Mouse (Mus musculus) gastrocnemius, postnatal 36 days (tissue): ENCODE results near the gene Mrps36. TPM values are rescaled to one million over a fixed set of nuclear protein-coding genes. Genes with fewer than 3 reads are reported as not detected.
"Not testable (repeated sequence)": the region's sequence is repeated elsewhere in the genome, so short reads cannot be mapped to it uniquely, and the experiment has no call there.

Source experiments
- DNase-seq, 2 experiments: peaks; one replicate each; pipeline ENCODE4 v3.0.0; 2022
- intact Hi-C: fragments of 180-260 bp; cut with DNase I; formaldehyde crosslinking; loops from one replicate; pipeline ENCODE4 v1.15.1; 2025
- total RNA-seq, 2 experiments: library from RNA; stranded (reverse); gene quantifications; 2 replicates each; pipeline ENCODE4 v1.2.3; 2021

The Mrps36 gene
- total RNA-seq, 2 experiments from 2014 or later: 136 to 144 TPM

DNA sequence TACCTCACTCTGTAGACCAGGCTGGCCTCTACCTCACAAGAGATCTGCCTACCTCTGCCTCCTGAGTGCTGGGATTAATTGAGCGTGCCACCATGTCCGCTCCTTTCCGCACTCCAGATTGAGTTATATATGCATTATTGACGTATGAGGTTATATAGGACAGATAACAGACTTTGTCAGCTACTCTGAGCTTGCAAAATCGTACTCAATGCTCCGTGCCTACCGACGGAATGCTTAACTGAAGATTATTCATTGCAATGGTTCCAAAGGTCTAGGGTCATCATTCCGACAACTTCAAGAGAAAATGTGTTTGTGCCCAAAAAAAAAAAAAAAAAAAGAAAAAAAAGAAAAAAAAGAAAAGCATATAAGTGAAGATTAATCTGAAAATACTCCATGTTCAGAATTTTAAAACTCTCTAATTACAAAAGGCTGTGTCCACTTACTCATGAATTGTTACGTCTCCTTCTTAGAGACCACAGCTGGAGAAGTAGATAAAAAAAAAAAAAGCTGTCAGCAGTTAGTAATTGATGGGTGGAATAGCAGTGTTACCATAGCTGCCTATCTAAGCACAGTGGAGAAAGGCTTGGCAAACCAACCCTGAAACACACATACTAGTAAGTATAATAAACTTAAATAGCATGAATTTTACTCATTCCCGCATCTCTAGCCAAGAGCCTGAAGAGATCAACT is 968 bp downstream of the Mrps36 start:
- intact Hi-C loops: loop anchor here (10.0 kb wide), 1 partner anchor 81 kb away; no protein-coding TSS in a partner anchor
- DNase-seq: no peak

DNA sequence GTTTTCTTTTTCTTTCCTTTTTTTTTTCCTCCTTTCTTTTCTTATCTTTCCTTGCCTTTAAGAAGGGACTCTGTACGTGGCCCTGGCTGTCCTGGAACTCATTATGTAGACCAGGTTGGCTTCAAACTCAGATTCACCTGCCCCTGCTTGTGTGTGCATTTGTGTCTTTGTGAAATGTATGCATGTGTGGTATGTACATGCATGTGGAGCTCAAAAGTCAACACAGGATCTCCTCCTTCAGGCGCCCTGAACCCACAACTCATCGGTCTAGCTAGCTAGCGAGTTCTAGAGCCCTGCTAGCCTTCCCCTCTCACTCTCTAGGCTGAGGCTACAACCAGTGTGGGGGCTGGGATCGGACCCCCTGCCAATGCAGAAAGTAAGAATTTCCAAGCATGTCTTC is 1.6 kb downstream of the Mrps36 start:
- intact Hi-C loops: loop anchor here (10.0 kb wide), 1 partner anchor 82 kb away; no protein-coding TSS in a partner anchor
- DNase-seq: no peak

DNA sequence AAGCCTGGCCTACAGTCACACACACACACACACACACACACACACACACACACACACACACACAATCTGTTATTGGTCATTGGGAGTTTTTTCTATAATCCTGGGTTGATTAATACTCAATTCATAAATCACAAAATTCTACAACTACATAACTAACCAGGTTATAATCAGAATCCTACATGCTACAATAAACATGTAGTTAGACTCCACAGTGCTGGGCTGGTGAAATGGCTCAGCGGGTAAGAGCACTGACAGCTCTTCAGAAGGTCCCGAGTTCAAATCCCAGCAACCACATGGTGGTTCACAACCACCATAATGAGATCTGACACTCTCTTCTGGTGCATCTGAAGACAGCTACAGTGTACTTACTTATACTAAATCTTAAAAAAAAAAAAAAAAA is 11.7 kb downstream of the Mrps36 start:
- intact Hi-C loops: loop anchor here (10.0 kb wide), 1 partner anchor 628 kb away; the partner anchor contains the start of genes Bdp1 and Serf1
- no peak for DNase-seq

DNA sequence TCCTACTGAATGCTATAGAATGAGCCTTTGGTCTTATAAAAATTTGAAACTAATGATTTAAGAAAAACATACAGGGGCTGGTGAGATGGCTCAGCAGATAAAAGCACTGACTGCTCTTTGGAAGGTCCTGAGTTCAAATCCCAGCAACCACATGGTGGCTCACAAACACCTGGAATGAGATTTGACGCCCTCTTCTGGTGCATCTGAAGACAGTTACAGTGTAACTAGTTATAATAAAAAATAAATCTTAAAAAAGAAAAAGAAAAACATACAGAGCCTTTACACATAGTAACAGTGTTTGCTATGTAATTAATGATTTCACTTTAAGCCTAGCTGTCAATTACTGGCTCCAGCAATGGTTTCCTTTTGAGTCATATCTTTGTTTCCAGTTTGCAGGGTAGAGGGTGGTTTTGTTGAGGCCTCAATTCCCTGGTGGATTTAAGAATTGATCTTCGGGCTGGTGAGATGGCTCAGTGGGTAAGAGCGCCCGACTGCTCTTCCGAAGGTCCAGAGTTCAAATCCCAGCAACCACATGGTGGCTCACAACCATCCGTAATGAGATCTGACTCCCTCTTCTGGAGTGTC is 12.9 kb downstream of the Mrps36 start:
- DNase-seq: not testable (repeated sequence)
- intact Hi-C loops: loop anchor here (10.0 kb wide), 1 partner anchor 627 kb away; the partner anchor contains the start of genes Bdp1 and Serf1

DNA sequence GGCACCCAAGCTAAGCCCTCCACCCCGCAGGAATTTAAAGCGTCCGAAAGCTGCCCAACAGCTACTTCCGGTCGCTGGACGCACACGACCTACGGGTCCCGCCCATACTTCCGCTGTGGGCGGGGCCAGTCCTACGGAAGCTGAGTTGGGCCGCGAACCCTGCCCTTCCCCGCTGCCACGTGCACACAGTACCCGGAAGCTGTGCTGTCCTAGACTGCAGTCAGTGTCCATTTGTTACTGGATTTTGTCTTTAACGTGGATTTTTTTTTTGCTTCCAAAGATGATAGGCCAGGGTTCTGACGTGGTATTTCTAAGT is 13.6 kb downstream of the Mrps36 start, which contains the start of gene Cdk7:
Cdk7 (minus strand) TSS at position 79 of the 316 bp plus-strand sequence.
- DNase-seq: peak; percentile 87 to 89
- intact Hi-C loops: loop anchor here (10.0 kb wide), 1 partner anchor 626 kb away; the partner anchor contains the start of genes Bdp1 and Serf1

DNA sequence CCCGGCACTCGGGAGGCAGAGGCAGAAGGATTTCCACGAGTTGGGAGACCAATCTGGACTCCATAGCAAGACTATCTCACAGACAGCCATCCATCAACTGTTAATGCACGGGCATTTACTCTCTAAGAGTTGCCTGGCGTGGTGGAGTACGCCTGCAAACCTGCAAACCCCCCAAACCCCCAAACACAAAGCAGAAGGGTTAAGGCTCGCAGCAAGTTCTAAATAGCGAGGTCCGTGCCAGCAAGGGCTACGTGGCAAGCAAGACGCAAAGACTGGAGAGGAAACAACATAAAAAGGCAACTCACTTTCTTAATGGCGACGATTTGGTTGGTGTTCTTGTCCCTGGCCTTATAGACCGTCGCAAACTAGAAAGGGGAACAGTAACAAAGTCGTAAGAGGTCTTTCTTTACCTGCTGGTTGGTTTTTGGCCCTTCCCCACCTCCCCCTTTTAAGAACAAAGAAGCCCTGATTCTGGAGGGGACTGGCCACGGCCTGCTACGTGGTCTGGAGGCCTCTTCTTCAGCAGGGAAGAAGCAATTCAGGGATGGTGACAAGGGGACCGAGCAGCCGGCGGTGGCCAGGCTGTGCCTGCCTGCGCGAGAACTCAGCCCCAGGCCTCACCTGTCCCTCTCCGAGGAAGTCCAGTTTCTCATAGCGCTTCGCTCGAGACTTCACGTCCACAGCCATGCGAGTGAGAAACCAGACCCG is 14.2 kb downstream of the Mrps36 start:
- DNase-seq: no peak
- intact Hi-C loops: loop anchor here (10.0 kb wide), 1 partner anchor 626 kb away; the partner anchor contains the start of genes Bdp1 and Serf1

DNA sequence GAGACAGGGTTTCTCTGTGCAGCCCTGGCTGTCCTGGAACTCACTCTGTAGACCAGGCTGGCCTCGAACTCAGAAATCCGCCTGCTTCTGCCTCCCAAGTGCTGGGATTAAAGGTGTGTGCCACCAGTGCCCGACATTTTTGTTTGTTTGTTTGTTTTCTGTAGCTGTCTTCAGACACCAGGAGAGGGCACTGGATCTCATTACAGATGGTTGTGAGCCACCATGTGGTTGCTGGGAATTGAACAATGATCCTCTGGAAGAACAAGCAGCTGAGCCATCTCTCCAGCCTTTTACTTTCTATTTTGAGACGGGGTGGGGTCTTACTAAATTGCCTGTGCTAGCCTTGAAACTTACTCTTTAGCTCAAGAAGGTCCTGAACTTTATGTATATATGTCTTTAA is 15.9 kb downstream of the Mrps36 start:
- intact Hi-C loops, DNase-seq: not testable (repeated sequence)

DNA sequence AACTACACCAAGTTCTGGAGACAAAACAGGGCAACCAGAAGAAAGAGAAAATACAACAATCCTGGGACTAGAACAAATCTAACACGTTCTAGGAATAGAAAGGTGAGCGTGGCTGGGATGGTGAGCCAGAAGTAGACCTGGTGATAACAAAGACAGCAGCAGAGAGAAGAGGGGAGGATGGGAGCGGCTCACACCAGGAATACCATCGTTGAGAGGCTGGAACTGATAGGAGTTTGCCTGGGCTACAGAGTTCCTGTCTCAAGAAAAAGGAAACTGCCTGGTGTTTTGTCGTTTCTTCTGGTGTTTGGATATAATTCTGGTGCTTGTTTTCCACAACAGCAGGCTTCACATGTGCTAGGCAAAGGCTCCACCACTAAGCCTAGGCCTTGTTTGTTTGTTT is 16.4 kb downstream of the Mrps36 start:
- intact Hi-C loops: no loop called here

DNA sequence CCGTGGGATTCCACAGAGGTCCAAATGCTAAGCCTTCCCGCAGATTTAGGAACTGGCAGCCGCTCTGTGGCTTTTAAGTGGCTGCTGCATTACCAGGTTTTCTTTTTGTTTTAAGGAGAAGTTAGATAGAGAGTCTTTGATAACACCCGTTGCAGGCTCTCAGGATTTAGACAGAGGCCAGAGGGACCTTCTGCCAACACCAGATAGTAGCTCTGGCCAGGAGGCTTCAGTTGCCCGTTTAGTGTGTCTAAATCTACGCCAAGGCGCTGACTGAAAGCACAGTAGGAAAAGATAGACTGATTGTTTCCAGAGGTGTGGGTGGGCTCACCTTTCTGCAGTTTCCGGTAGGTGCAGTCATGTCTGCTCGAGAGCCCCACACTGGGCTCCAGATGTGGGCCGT is 19.3 kb downstream of the Mrps36 start:
- DNase-seq: no peak
- intact Hi-C loops: no loop called here

More for the DNA sequence above, 16.4 kb downstream of the Mrps36 start:
- no peak for DNase-seq

DNA sequence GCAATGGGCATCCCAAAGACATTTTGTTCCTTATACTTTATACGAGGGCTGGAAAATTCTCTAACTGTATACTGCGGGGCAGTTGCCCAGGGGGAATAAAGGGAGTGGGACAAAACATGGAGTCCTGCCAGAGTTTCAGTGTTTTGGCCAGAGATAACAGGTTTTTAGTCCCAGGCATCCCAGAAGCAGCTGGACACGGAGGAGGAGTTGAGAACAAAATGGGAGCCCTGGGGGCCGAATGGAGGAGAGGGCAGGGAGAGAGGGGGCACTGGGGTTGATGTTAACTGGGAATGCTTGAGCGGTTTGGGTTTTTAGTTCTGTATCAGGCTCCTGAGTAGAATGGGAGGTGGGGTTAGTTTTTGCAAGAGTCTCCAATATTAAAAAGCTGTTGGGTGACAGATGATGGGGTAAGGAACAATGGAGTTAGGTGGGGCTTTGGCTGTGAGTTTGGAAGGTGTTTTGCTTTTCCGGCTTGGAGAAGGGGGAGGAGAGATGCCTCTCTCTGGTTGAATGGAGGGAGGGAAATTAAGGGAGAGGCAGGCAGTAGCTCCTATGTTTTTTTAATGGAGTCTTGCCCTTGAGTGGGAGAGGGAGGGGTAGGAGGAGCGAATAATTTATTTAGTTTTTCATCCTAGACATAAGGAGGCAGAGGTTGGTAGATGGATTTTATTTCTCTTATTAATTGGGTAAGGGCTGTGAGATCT is 20.3 kb downstream of the Mrps36 start:
- DNase-seq: no peak
- intact Hi-C loops: no loop called here

DNA sequence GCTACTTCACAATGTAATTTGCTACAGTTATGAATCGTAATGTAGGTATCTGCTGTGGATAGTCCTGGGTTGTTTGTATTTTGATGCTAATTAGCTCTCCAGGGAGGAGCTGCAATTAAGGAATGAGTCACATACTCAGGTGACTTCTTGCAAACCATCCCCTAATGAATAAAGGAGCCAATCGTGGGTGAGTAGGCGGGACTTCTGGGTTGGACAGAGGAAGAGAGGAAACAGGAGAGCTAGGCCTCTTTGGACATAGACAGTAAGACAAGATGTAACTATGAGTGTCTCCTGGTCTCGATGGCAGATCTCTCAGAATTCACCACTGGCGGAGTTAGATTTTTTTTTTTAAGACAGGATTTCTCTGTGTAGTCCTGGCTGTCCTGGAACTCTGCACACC is 22.8 kb downstream of the Mrps36 start:
- intact Hi-C loops: no loop called here
- no peak for DNase-seq

DNA sequence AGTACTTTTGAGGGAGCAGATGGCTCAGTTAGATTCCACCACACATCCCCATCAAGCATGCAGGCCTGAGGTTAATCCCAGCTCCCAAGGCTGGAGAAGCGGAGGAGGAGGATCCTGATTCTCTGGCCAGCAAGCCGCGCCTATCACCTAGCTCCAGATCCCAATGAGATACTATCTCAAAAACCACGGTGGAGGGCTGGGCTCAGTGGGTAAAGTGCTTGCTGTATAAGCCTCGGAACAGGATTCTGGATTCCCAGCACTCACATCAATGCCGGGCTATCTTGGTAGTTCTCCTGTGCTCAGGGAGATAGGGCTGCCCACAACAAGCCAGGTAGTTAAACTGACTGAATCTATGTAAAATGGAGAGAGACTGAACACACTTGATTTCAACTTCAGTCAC is 29.0 kb downstream of the Mrps36 start:
- no peak for DNase-seq
- intact Hi-C loops: no loop called here

DNA sequence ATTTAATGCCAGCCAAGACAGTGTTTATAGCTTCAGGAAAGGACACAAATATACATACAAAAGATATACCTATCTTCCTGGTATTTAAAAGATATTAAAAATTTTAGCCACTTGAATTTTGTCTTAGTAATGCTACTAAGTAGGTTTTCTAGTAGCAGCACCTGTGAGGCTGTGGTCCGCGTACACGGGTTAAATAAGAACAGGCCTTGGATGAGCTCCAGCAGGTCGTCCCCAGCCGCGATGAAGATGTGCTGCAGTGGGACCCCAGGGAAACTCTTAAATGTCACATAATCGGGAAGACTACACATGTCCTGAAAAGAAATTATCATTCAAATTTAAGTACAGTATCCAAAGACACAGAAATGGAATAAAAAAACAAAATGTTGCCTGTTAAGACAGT is 38.3 kb downstream of the Mrps36 start:
- intact Hi-C loops: no loop called here
- no peak for DNase-seq

DNA sequence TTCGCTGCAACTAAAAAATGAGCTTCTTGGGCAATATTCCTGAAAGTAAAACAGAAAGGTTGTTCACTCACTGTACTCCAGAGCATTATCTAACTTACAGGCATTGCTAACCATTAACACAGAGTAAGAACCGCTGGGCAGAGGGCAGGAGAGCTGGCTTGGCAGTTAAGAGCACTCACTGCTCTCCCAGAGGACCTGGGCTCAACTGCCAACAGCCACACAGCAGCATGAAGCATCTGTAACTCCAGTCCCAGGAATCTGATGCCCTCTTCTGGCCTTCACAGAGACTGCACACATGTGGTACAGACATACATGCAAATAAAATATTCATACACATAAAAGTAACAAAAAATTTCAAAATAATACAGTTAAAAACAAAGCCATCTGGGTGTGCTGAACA is 41.0 kb downstream of the Mrps36 start:
- DNase-seq: no peak
- intact Hi-C loops: no loop called here

DNA sequence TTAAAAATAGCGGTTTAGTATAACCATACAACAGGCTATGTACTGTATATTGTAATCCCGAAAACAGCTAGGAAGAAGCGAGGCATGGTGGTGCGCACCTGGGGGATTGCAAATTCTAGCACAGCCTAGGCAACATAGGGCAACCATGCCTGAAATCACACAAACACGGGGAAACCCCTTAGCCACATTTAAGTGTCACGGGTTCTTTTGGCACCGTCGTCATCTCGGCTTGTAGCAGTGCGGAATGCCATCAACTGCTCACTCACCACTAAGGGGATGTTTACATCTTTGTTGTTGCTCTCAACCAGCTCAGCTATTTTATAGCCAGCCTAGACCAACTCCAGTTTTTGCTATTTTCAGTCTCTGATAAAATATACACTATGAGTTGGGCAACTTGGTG is 45.6 kb downstream of the Mrps36 start:
- no peak for DNase-seq
- intact Hi-C loops: no loop called here

DNA sequence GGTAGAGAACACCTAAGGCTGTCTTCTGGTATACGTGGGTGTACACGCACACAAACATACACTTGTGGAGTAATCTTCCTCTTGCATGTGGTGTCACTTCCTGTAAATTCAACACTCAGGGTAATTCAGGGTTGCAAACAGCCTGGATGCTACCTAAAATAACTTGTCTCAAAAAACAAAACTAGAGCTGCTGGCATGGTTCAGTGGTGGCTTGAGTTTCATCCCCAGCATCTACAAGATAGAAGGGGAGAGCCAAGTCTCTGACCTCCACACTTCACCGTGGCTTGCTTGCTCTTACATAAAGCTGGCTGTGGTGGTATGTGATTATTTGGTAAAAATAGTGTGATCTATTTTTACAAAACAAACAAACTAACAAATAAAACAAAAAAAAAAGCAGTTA is 46.9 kb downstream of the Mrps36 start:
- no peak for DNase-seq
- intact Hi-C loops: no loop called here

DNA sequence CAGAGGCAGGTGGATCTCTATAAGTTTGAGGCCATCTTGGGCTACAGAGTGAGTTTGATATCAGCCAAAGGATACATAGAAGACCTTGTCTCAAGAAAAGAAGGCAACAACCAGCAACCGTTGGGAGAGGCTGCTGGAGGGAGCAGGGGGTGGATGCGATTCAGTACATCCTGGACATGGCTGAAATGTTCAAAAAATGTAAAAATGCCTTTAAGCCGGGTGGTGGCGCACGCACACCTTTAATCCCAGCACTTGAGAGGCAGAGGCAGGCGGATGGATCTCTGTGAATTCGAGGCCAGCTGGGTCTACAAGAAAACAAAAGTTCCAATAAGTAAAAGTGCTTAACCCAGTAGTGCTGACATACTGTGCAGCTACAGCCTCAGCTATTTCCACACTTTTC is 56.9 kb downstream of the Mrps36 start:
- intact Hi-C loops: no loop called here
- no peak for DNase-seq
